Mouse (Mus musculus) lung, embryonic 16.5 days (tissue): ENCODE measurements around the gene Ifit1bl2. TPM values are rescaled to one million over a fixed set of nuclear protein-coding genes. Genes with fewer than 3 reads are reported as not detected.

Experiments
- ATAC-seq: fragments of 200-750 bp; cut with Nextera tagmentation; 2 replicates; pipeline ENCODE4 v1.8.0; 2017; ENCODE audit warnings: low read depth, mild to moderate bottlenecking, moderate library complexity
- H3K27ac ChIP-seq: fragments of 300-500 bp; sonication (generic); 2 replicates; pipeline ENCODE4 v1.5.1; 2014; ENCODE audit warnings: mild to moderate bottlenecking, control low read depth, low read length
- H3K27me3 ChIP-seq: fragments of 300-500 bp; sonication (generic); 2 replicates; pipeline ENCODE4 v1.6.1; 2014; ENCODE audit warnings: low read depth, low read length, mixed read lengths; ENCODE audit not compliant: control insufficient read depth, insufficient read depth
- H3K36me3 ChIP-seq: fragments of 300-500 bp; sonication (generic); 2 replicates; pipeline ENCODE4 v1.6.1; 2014; ENCODE audit warnings: low read length; ENCODE audit not compliant: control insufficient read depth, insufficient read depth
- H3K4me1 ChIP-seq: fragments of 300-500 bp; sonication (generic); replicated peaks from 2 replicates; pipeline ENCODE4 v1.6.1; 2014; ENCODE audit warnings: low read length, mixed read lengths; ENCODE audit not compliant: control insufficient read depth, insufficient read depth
- H3K4me2 ChIP-seq: fragments of 300-500 bp; sonication (generic); 2 replicates; pipeline ENCODE4 v1.6.1; 2014; ENCODE audit warnings: low read depth, low read length, control low read depth
- H3K4me3 ChIP-seq: fragments of 300-500 bp; sonication (generic); 2 replicates; pipeline ENCODE4 v1.5.1; 2014; ENCODE audit warnings: mild to moderate bottlenecking, low read length, control low read depth
- H3K9ac ChIP-seq: fragments of 300-500 bp; sonication (generic); 2 replicates; pipeline ENCODE4 v1.6.1; 2014; ENCODE audit warnings: low read length, control low read depth
- H3K9me3 ChIP-seq: fragments of 300-500 bp; sonication (generic); 2 replicates; pipeline ENCODE4 v1.6.1; 2016; ENCODE audit warnings: low read length; ENCODE audit not compliant: control insufficient read depth
- WGBS: fragments of 180-500 bp; shearing (Covaris S2); extraction: QIAGEN DNeasy Blood & Tissue Kit; methylation state at CpG from one replicate; pipeline ENCODE4 v1.1.7; 2014; 5-methylcytosine and 5-hydroxymethylcytosine counted together
- polyA plus RNA-seq: library from polyadenylated mRNA; unstranded; fragments of >200 nt; fragmentation: Nextera tagmentation; extraction: Ambion mirVana; gene quantifications from 2 replicates; pipeline ENCODE4 v1.2.1, GENCODE M21; 2015

Ifit1bl2 gene
- polyA plus RNA-seq, 1 experiment from 2014 or later, result 0.11 TPM

- H3K9me3 ChIP-seq, result no peaks in the 10 kb centered on the region
- ATAC-seq, result no peak
- H3K36me3 ChIP-seq, result no peaks in the 10 kb centered on the region; the same call in 1 of the 2 replicates
- H3K9ac ChIP-seq, result no peak overlapping the region
- H3K4me3 ChIP-seq, result no peak overlapping the region
- H3K27me3 ChIP-seq, result no peaks in the 10 kb centered on the region
- no peak overlapping the region for H3K4me2 ChIP-seq
- H3K27ac ChIP-seq, result no peak overlapping the region
- H3K4me1 ChIP-seq, result peaks cover 3% of the 10 kb centered on the region; the same call in 1 of the 2 replicates
- WGBS, result 94% methylated on average over 5 of the region's 5 CpGs
These were observed 66.9 kb downstream of the Ifit1bl2 start for GRCm38 (mm10) chr19:34573650-34574049.

GRCm38 (mm10) chr19:34571080-34571479 is 69.5 kb downstream of the Ifit1bl2 start:
- 93% methylated on average over 1 of the region's 1 CpGs for WGBS
- no peak for ATAC-seq
- H3K4me1 ChIP-seq, result peaks cover 3% of the 10 kb centered on the region; the same call in 1 of the 2 replicates

GRCm38 (mm10) chr19:34569896-34570476 is 70.6 kb downstream of the Ifit1bl2 start:
- H3K9me3 ChIP-seq, result no peaks in the 10 kb centered on the region
- no peak overlapping the region for H3K27ac ChIP-seq
- no peaks in the 10 kb centered on the region for H3K27me3 ChIP-seq
- 78% methylated on average over 4 of the region's 4 CpGs for WGBS
- H3K36me3 ChIP-seq, result no peaks in the 10 kb centered on the region; the same call in 1 of the 2 replicates
- no peak overlapping the region for H3K4me2 ChIP-seq
- H3K4me3 ChIP-seq, result no peak overlapping the region
- H3K4me1 ChIP-seq, result peaks cover 3% of the 10 kb centered on the region; the same call in 1 of the 2 replicates
- no peak overlapping the region for H3K9ac ChIP-seq
- no peak for ATAC-seq

More at GRCm38 (mm10) chr19:34571080-34571479, 69.5 kb downstream of the Ifit1bl2 start:
- Histone ChIP-seq H3K4me3 (no peak overlapping the region), H3K27ac (no peak overlapping the region), H3K27me3 (no peaks in the 10 kb centered on the region), H3K9ac (no peak overlapping the region), H3K4me2 (no peak overlapping the region), H3K36me3 (no peaks in the 10 kb centered on the region; the same call in 1 of the 2 replicates), H3K9me3 (no peaks in the 10 kb centered on the region)

GRCm38 (mm10) chr19:34568988-34569895 is 71.3 kb downstream of the Ifit1bl2 start:
- Histone ChIP-seq H3K36me3 (no peaks in the 10 kb centered on the region; the same call in 1 of the 2 replicates), H3K9me3 (no peaks in the 10 kb centered on the region), H3K4me3 (no peak overlapping the region), H3K27me3 (no peaks in the 10 kb centered on the region), H3K4me1 (peaks cover 3% of the 10 kb centered on the region; the same call in 1 of the 2 replicates), H3K4me2 (no peak overlapping the region), H3K9ac (no peak overlapping the region), H3K27ac (no peak overlapping the region)
- ATAC-seq, result peak; percentile 78
- WGBS, result 51% methylated on average over 7 of the region's 7 CpGs

Other genes starting within 250 kb of the Ifit1bl2 start
- 0.26 and 0.89 TPM in 2 replicates for gene Ch25h, start 165.6 kb downstream of the Ifit1bl2 start, polyA plus RNA-seq
- 52.6 and 53.5 TPM in 2 replicates for gene Lipa, start 113.3 kb downstream of the Ifit1bl2 start, polyA plus RNA-seq
- 10.7 and 13.0 TPM in 2 replicates for gene Ifit2, start 90.0 kb downstream of the Ifit1bl2 start, polyA plus RNA-seq
- gene Ifit3, start 57.2 kb downstream of the Ifit1bl2 start, polyA plus RNA-seq, result 0.70 and 0.97 TPM in 2 replicates
- gene Ifit1bl1, start 38.8 kb downstream of the Ifit1bl2 start, polyA plus RNA-seq, result 0.70 and 0.72 TPM in 2 replicates
- 0.25 TPM in 1 of 2 replicates, not detected in the other for gene Ifit3b, start 32.8 kb downstream of the Ifit1bl2 start, polyA plus RNA-seq
- 0.46 and 0.75 TPM in 2 replicates for gene Ifit1, start 128 bp upstream of the Ifit1bl2 start, polyA plus RNA-seq
- 15.7 and 16.0 TPM in 2 replicates for gene Slc16a12, start 106.5 kb upstream of the Ifit1bl2 start, polyA plus RNA-seq
- 7.0 and 7.5 TPM in 2 replicates for gene Pank1, start 238.7 kb upstream of the Ifit1bl2 start, polyA plus RNA-seq